8 mouse cellular contexts compared by ENCODE assay signal in genomic region chr1:160714685-160715084, GRCm38 (mm10).
DNase-seq lines count a peak whose midpoint lies in the region; ATAC-seq and TF ChIP-seq lines count a peak whose summit lies in the region.

No protein-coding gene starts in this region.

- H3K27me3 ChIP-seq in hindbrain, embryonic 15.5 days: no peaks in the 10 kb centered on the region
- no peaks in the 10 kb centered on the region for H3K27me3 ChIP-seq in hindbrain, embryonic 12.5 days

- H3K27ac ChIP-seq in hindbrain, embryonic 15.5 days (replicated peaks): no peak overlapping the region
- H3K27ac ChIP-seq in hindbrain, embryonic 12.5 days: no peak overlapping the region
- H3K27ac ChIP-seq in layer of hippocampus, adult 2 months: no peak overlapping the region

- DNase-seq in ES-CJ7 (ENCODE audit: low read depth, low spot score): peak; percentile 17
- peak; percentile 22 for DNase-seq in brain, embryonic 18.5 days (ENCODE audit: low read depth, low spot score)
- DNase-seq in layer of hippocampus, adult 2 months (ENCODE audit: low spot score in 2 of 2): peak; percentile 25 to 56
- peak; percentile 34 for DNase-seq in telencephalon, adult 2 months (ENCODE audit: low read depth, low spot score)
- DNase-seq in adrenal gland, postnatal 4 days (ENCODE audit: low spot score in 2 of 2): no peak
- no peak for DNase-seq in kidney, adult 18-20 months

- H3K9ac ChIP-seq in hindbrain, embryonic 15.5 days: no peak overlapping the region
- H3K9ac ChIP-seq in hindbrain, embryonic 12.5 days: no peak overlapping the region

- no peaks in the 10 kb centered on the region for H3K36me3 ChIP-seq in hindbrain, embryonic 15.5 days
- no peaks in the 10 kb centered on the region for H3K36me3 ChIP-seq in hindbrain, embryonic 12.5 days

- no peak overlapping the region for H3K4me2 ChIP-seq in hindbrain, embryonic 15.5 days
- H3K4me2 ChIP-seq in hindbrain, embryonic 12.5 days (replicated peaks): no peak overlapping the region

- ATAC-seq in hindbrain, embryonic 15.5 days (ENCODE audit: low FRiP score, low read depth): peak; percentile 54; the same call in 1 of the 2 replicates
- ATAC-seq in hindbrain, embryonic 12.5 days (ENCODE audit: low FRiP score): no peak

- H3K4me1 ChIP-seq in hindbrain, embryonic 15.5 days (replicated peaks): no peaks in the 10 kb centered on the region
- H3K4me1 ChIP-seq in hindbrain, embryonic 12.5 days: no peaks in the 10 kb centered on the region

- peak; percentile 84 for TF ChIP-seq CTCF in layer of hippocampus, adult 2 months (conservative IDR thresholded peaks at IDR 0.05)

- H3K4me3 ChIP-seq in hindbrain, embryonic 15.5 days: no peak overlapping the region
- H3K4me3 ChIP-seq in hindbrain, embryonic 12.5 days: no peak overlapping the region
- no peak overlapping the region for H3K4me3 ChIP-seq in layer of hippocampus, adult 2 months

- H3K9me3 ChIP-seq in hindbrain, embryonic 15.5 days: no peaks in the 10 kb centered on the region
- no peaks in the 10 kb centered on the region for H3K9me3 ChIP-seq in hindbrain, embryonic 12.5 days (replicated peaks)

Comparison
In these comparisons a context has a peak if more than half of its experiments do, and no peak if none do; other contexts are left out.
1. DNase-seq: peak in ES-CJ7 (single experiment), brain, embryonic 18.5 days (single experiment), layer of hippocampus, adult 2 months (2 of 2) and telencephalon, adult 2 months (single experiment); none in adrenal gland, postnatal 4 days (0 of 2) and kidney, adult 18-20 months (single experiment).